Mouse (Mus musculus) C2C12 (cell line): ENCODE data around the gene Lipt1.

ENCODE experiments used
- CEBPB ChIP-seq: IDR thresholded peaks from one replicate; pipeline ENCODE4 v1.6.1; 2011; ENCODE audit warnings: low read depth, mild to moderate bottlenecking, control low read depth, moderate library complexity
- CTCF ChIP-seq: IDR thresholded peaks from one replicate; pipeline ENCODE4 v1.5.1; 2011; ENCODE audit not compliant: control insufficient read depth, insufficient read depth, insufficient read length
- MAX ChIP-seq: IDR thresholded peaks from one replicate; pipeline ENCODE4 v1.6.1; 2011; ENCODE audit warnings: mild to moderate bottlenecking, control low read depth
- MYOG ChIP-seq: IDR thresholded peaks from one replicate; pipeline ENCODE4 v1.6.1; 2011; ENCODE audit not compliant: control insufficient read depth, insufficient read length; ENCODE audit errors: extremely low read depth

DNA sequence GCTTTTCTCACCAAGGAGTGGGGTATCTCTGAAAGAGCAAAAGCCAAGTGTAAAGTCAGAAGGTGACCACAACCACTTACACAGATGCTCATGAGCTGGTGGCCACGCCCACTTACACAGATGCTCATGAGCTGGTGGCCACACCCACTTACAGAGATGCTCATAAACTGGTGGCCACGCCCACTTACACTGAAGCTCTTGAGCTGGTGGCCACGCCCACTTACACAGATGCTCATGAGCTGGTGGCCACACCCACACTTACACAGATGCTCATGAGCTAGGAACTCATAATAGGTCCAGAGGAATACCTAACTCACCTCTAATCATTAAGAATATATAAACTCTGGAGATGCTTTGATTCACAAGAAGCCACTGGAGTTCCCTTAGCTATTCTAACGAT, 12.9 kb downstream of the Lipt1 start:
- no peak for TF ChIP-seq CTCF
- no peak for TF ChIP-seq MYOG
- no peak for TF ChIP-seq CEBPB
- no peak for TF ChIP-seq MAX
